Mouse (Mus musculus) effector memory CD4-positive, alpha-beta T cell, adult 5 months (primary cell): ENCODE data around the gene Cmtm7. TPM values are rescaled to one million over a fixed set of nuclear protein-coding genes. Genes with fewer than 3 reads are reported as not detected.

ENCODE experiments used
- polyA plus RNA-seq: library from polyadenylated mRNA; unstranded; fragments of 100-300 nt; shearing (Covaris generic); gene quantifications from one replicate; pipeline ENCODE4 v1.2.1, GENCODE M21; 2017

The Cmtm7 gene
- 68.1 TPM for polyA plus RNA-seq

DNA sequence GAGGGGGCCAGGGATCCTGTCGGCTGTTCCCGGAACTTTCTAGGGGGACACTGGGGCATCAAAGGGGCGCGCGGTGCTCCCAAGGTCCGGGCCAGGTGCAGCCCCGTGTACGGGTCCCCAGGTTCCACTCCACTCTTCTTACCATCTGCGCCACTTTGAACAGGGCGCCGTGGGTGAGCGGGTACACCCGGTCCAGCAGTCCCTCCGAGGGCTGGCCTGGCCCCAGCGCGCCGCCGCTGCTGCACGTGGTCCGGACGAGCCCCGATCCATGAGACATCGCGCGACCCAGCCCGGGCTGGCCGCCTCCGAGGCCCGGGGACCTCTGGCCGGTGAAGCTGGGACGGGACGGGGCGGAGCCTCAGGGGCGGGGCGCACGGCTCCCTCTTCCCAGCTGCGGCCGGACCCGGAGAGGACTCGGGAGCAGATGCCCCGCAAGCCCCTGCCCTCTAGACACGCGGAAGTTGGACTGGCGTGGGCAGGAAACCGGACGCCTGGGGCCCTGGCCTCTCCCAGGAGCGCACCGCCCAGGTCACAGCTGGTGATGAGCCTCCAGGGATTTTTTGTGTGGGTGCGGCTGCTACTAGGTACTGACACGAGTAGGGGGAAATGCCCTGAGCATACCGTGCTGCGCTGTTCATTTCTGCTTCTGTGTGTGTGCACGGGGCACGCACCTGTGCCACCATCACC, at the start of gene Cmtm7:
TSS of gene Cmtm7 (minus strand) at position 331 of the 687 bp plus-strand sequence.

DNA sequence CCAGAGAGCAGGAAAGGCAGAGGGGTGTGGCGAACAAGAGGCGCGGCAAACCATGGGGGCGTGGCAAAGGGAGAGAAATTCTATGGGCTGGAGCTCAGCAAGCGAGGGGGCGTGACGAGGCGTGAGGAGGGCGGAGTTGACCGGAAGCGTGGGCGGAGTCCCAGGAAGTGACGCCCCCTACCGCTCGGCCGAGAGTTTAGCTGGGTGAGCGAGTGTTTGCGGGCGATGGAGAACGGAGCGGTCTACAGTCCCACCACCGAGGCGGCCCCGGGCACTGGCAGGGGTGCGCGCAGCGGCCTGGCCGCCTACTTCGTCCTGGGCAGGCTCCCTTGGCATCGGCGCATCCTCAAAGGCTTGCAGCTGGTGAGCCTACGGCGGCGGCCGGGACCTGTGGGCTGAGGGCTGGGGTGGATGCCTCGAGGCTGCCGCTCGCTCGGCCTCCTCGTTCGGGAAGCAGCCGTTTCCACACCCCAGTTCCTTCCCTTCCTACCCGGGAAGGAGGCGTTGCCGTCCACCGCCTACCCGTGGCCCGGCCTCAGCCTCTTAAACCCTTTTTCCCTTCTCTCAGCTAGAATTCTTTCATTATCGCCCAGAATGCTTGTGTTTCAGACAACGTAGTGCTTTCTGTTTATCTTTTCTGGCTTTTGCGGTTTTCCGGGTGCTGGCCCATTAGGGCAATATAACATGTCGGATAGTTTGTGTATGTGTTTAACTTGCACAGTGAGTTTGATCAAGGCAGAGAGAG, 50.5 kb downstream of the Cmtm7 start, which contains the start of gene Cmtm6:
TSS of gene Cmtm6 (plus strand) at position 106 of the 745 bp plus-strand sequence.

Other genes with a start within 250 kb of the Cmtm7 start
- 0.05 TPM for gene Trim71, start 217.5 kb downstream of the Cmtm7 start, polyA plus RNA-seq
- 53.1 TPM for gene Cnot10, start 141.7 kb downstream of the Cmtm7 start, polyA plus RNA-seq
- gene Dync1li1, start 93.1 kb downstream of the Cmtm7 start, polyA plus RNA-seq: 62.5 TPM
- gene Cmtm6, start 50.7 kb downstream of the Cmtm7 start, polyA plus RNA-seq: 164 TPM
- gene Cmtm8, start 62.3 kb upstream of the Cmtm7 start, polyA plus RNA-seq: not detected
- gene Gpd1l, start 152.1 kb upstream of the Cmtm7 start, polyA plus RNA-seq: 20.8 TPM
- gene Osbpl10, start 196.7 kb upstream of the Cmtm7 start, polyA plus RNA-seq: not detected
- gene Rps27rt, start 200.9 kb upstream of the Cmtm7 start, polyA plus RNA-seq: 3,229 TPM